Mouse (Mus musculus): ENCODE measurements around the gene Fcer2a. TPM values are rescaled to one million over a fixed set of nuclear protein-coding genes. Genes with fewer than 3 reads are reported as not detected.

Fcer2a gene
- under 1 TPM; 0.29 to 0.32 TPM for total RNA-seq (2021)
- 0.76 and 0.98 TPM in 2 replicates for polyA plus RNA-seq (2012; rRNA removed)
- long read RNA-seq: 0 reads

DNA sequence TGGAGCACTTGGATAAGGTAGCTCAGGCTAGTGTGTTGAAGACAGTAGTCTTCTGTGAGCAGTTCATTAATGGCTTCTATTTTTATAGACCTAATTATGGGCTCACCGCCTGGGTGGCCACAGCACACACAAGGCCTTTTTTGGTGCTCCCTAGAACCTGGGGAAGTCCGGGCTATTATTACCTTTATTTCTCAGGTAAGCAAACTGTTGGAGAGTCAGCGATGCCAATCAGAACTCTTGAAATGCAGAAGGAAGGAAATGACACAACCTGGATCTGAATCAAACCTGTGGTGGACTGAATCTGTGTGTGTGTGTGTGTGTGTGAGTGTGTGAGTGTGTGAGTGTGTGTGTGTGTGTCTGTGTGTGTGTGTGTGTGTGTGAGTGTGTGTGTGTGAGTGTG is at the start of gene Fcer2a:
TSS of gene Fcer2a (minus strand) at position 55 of the 400 bp plus-strand sequence.
- H3K79me2 ChIP-seq (replicated peaks; ENCODE audit: control insufficient read depth, insufficient read depth, low read length): no peaks in the 10 kb centered on the region
- DNase-seq: peak in 1 of 2 experiments; percentile 4
- intact Hi-C loops (cut with DNase I): no loop called here
- no peaks in the 10 kb centered on the region for H3K4me1 ChIP-seq (ENCODE audit: control insufficient read depth, insufficient read depth, low read length)
- H3K9ac ChIP-seq (ENCODE audit: low read depth, low read length): no peak within 1 kb of the TSS
- H3K27ac ChIP-seq: no peak within 1 kb of the TSS
- TF ChIP-seq EP300 (IDR thresholded peaks at IDR 0.05; ENCODE audit: insufficient read depth, low read depth, low read length) (no peak), POLR2A (IDR thresholded peaks at IDR 0.05; ENCODE audit: insufficient read depth, low read depth, low read length) (no peak), CTCF (IDR thresholded peaks at IDR 0.05) (no peak)
- H3K4me3 ChIP-seq: no peak within 1 kb of the TSS
- H3K27me3 ChIP-seq (ENCODE audit: control insufficient read depth, insufficient read depth, low read length): no peaks in the 10 kb centered on the region
- no peaks in the 10 kb centered on the region for H3K36me3 ChIP-seq (ENCODE audit: control insufficient read depth, insufficient read depth, low read length)
- 64% methylated on average over 3 of the region's 3 CpGs for WGBS

DNA sequence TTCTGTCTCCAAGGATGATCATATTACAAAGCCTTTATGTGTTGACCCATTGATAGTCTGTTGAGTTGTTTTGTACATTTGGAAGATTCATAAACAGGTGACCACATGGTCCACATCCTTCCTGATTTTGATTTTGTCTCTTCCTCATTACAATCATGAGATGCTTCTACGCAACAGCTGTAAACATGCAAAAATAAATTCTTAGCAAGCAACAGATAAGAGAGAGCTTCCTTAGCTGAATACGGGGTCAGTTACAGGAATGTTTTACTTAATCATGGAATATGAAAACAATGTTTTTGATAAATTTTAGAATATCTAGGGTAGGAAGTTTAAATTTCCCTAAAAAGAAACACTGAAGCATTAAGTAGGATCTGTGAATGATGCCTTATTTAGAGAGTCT is 43.0 kb upstream of the Fcer2a start:
- Histone ChIP-seq H3K9ac (ENCODE audit: low read depth, low read length) (no peak overlapping the region), H3K36me3 (ENCODE audit: control insufficient read depth, insufficient read depth, low read length) (no peaks in the 10 kb centered on the region), H3K79me2 (replicated peaks; ENCODE audit: control insufficient read depth, insufficient read depth, low read length) (no peaks in the 10 kb centered on the region), H3K4me1 (ENCODE audit: control insufficient read depth, insufficient read depth, low read length) (no peaks in the 10 kb centered on the region), H3K27me3 (ENCODE audit: control insufficient read depth, insufficient read depth, low read length) (no peaks in the 10 kb centered on the region), H3K4me3 (no peak overlapping the region), H3K27ac (no peak overlapping the region)
- intact Hi-C loops (cut with DNase I): no loop called here
- no peak for TF ChIP-seq EP300 (IDR thresholded peaks at IDR 0.05; ENCODE audit: insufficient read depth, low read depth, low read length)
- TF ChIP-seq CTCF (IDR thresholded peaks at IDR 0.05): no peak
- TF ChIP-seq POLR2A (IDR thresholded peaks at IDR 0.05; ENCODE audit: insufficient read depth, low read depth, low read length): no peak
- no peak for DNase-seq
- WGBS: 49% methylated on average over 2 of the region's 2 CpGs

DNA sequence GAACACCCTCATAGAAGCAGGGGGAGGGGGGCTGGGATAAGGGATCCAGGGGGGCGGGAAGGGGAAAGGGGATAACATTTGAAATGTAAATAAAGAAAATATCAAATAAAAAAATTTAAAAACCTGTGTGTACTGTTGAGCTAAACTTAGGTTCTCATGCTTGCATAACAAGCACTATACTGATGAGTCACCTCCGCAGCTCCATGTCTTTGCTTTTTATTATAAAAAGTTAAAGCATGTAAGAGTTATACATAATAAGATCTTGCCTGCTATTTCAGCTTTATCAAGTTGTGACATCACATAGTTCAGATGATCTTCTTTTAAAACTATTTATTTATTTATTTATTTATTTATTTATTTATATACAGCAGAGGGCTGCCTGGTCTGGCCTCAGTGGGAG is 41.6 kb upstream of the Fcer2a start:
- no peak for DNase-seq
- Histone ChIP-seq H3K27me3 (ENCODE audit: control insufficient read depth, insufficient read depth, low read length) (no peaks in the 10 kb centered on the region), H3K36me3 (ENCODE audit: control insufficient read depth, insufficient read depth, low read length) (no peaks in the 10 kb centered on the region), H3K4me3 (no peak overlapping the region), H3K4me1 (ENCODE audit: control insufficient read depth, insufficient read depth, low read length) (no peaks in the 10 kb centered on the region), H3K9ac (ENCODE audit: low read depth, low read length) (no peak overlapping the region), H3K27ac (no peak overlapping the region), H3K79me2 (replicated peaks; ENCODE audit: control insufficient read depth, insufficient read depth, low read length) (no peaks in the 10 kb centered on the region)
- WGBS: 76% methylated on average over 2 of the region's 2 CpGs
- TF ChIP-seq EP300 (IDR thresholded peaks at IDR 0.05; ENCODE audit: insufficient read depth, low read depth, low read length): no peak
- TF ChIP-seq CTCF (IDR thresholded peaks at IDR 0.05): no peak
- no peak for TF ChIP-seq POLR2A (IDR thresholded peaks at IDR 0.05; ENCODE audit: insufficient read depth, low read depth, low read length)
- intact Hi-C loops (cut with DNase I): no loop called here

DNA sequence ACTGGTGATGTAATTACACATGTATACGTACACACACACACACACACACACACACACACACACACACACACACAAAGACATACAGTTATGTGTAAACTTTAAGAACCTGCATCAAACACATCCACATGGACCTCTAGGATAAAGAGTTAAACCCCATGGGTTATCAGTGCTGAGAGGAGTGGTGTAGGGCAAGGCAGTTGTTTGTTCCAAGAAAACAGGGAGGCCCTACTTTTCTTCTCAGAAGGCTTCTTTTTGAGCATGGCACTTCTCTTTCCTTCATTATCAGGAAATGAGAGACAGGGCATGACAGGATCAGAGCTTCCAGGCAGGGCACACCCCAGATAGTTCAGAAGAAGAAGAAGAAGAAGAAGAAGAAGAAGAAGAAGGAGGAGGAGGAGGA is 40.1 kb upstream of the Fcer2a start:
- no peak overlapping the region for H3K4me3 ChIP-seq
- H3K9ac ChIP-seq (ENCODE audit: low read depth, low read length): no peak overlapping the region
- 57% methylated on average over 1 of the region's 1 CpGs for WGBS
- no peaks in the 10 kb centered on the region for H3K79me2 ChIP-seq (replicated peaks; ENCODE audit: control insufficient read depth, insufficient read depth, low read length)
- no peak overlapping the region for H3K27ac ChIP-seq
- H3K36me3 ChIP-seq (ENCODE audit: control insufficient read depth, insufficient read depth, low read length): no peaks in the 10 kb centered on the region
- H3K27me3 ChIP-seq (ENCODE audit: control insufficient read depth, insufficient read depth, low read length): no peaks in the 10 kb centered on the region
- intact Hi-C loops (cut with DNase I): no loop called here
- no peaks in the 10 kb centered on the region for H3K4me1 ChIP-seq (ENCODE audit: control insufficient read depth, insufficient read depth, low read length)
- no peak for DNase-seq
- TF ChIP-seq EP300 (IDR thresholded peaks at IDR 0.05; ENCODE audit: insufficient read depth, low read depth, low read length): no peak

DNA sequence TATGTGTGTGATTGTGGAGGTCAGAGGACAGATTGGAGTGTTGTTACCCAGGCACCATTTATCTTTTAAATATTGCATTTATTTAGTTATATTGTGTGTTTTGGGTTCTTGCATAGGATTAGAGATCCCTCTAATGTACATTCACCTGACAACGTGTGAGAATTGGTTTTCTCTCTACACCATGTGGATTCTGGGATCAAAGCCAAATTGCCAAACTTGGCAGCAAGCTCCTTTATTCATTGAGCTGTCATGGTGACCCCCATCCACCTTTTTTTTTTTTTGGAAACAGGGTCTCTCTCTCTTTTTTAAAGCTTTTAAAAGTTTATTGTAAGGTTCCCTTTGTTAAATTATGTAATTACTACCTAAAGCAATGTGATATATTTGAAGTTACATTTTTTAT is 27.1 kb upstream of the Fcer2a start:
- WGBS: 14% methylated on average over 1 of the region's 1 CpGs
- H3K4me1 ChIP-seq (ENCODE audit: control insufficient read depth, insufficient read depth, low read length): no peaks in the 10 kb centered on the region
- intact Hi-C loops (cut with DNase I): no loop called here
- no peak overlapping the region for H3K4me3 ChIP-seq
- TF ChIP-seq EP300 (IDR thresholded peaks at IDR 0.05; ENCODE audit: insufficient read depth, low read depth, low read length) (no peak), CTCF (IDR thresholded peaks at IDR 0.05) (no peak), POLR2A (IDR thresholded peaks at IDR 0.05; ENCODE audit: insufficient read depth, low read depth, low read length) (no peak)
- DNase-seq: no peak
- H3K36me3 ChIP-seq (ENCODE audit: control insufficient read depth, insufficient read depth, low read length): no peaks in the 10 kb centered on the region
- H3K27ac ChIP-seq: no peak overlapping the region
- no peaks in the 10 kb centered on the region for H3K27me3 ChIP-seq (ENCODE audit: control insufficient read depth, insufficient read depth, low read length)
- H3K79me2 ChIP-seq (replicated peaks; ENCODE audit: control insufficient read depth, insufficient read depth, low read length): no peaks in the 10 kb centered on the region
- no peak overlapping the region for H3K9ac ChIP-seq (ENCODE audit: low read depth, low read length)

DNA sequence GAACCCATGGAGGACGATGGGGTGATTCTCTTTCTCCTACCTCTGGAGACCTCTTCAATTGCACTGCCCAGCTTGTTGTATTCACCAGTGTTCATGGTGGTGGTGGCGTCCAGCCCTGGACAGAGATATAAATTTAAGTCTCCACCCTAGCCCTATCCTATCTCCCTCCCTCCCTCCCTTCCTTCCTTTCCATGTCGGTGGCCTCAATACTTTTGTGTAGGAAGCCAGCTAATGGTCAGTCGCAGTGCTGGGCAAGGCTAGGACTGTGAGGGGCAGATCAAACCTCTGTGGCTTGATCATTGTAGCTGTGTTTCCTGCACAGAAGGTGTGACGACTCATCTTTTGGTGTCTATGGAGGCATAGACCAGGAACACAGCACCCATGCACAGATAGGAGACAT is 26.6 kb upstream of the Fcer2a start, which contains the start of gene Clec4g:
TSS of gene Clec4g (minus strand) at position 101 of the 400 bp plus-strand sequence.
- no peak for DNase-seq
- H3K9ac ChIP-seq (ENCODE audit: low read depth, low read length): no peak within 1 kb of the TSS
- whole genome bisulfite sequencing: 38% methylated on average over 5 of the region's 5 CpGs
- H3K27me3 ChIP-seq (ENCODE audit: control insufficient read depth, insufficient read depth, low read length): no peaks in the 10 kb centered on the region
- no peaks in the 10 kb centered on the region for H3K4me1 ChIP-seq (ENCODE audit: control insufficient read depth, insufficient read depth, low read length)
- H3K4me3 ChIP-seq: no peak within 1 kb of the TSS
- no peak within 1 kb of the TSS for H3K27ac ChIP-seq
- TF ChIP-seq EP300 (IDR thresholded peaks at IDR 0.05; ENCODE audit: insufficient read depth, low read depth, low read length) (no peak), CTCF (IDR thresholded peaks at IDR 0.05) (no peak), POLR2A (IDR thresholded peaks at IDR 0.05; ENCODE audit: insufficient read depth, low read depth, low read length) (no peak)
- no peaks in the 10 kb centered on the region for H3K36me3 ChIP-seq (ENCODE audit: control insufficient read depth, insufficient read depth, low read length)
- H3K79me2 ChIP-seq (replicated peaks; ENCODE audit: control insufficient read depth, insufficient read depth, low read length): no peaks in the 10 kb centered on the region
- intact Hi-C loops (cut with DNase I): no loop called here

Data from heart, adult 2 months (tissue).